Mouse (Mus musculus) adrenal gland, postnatal 4 days (tissue): ENCODE results near the gene Tprg. TPM values are rescaled to one million over a fixed set of nuclear protein-coding genes. Genes with fewer than 3 reads are reported as not detected.

Experiments
- DNase-seq, 2 experiments: peaks; one replicate each; pipeline ENCODE4 v3.0.0; 2021 to 2022; ENCODE audit warnings: low spot score in 2 of 2, mixed read lengths in 2 of 2
- long read RNA-seq, 2 experiments: library from polyadenylated mRNA; stranded (forward); transcript quantifications; one replicate each; pipeline ENCODE4 v2.0.0; 2021
- total RNA-seq, 2 experiments: library from RNA; stranded (reverse); gene quantifications; 2 replicates each; pipeline ENCODE4 v1.2.3; 2021

The Tprg gene
- total RNA-seq = not detected
- long read RNA-seq, experiment 1 = 0 reads
- long read RNA-seq, experiment 2 = 0 reads

GRCm38 (mm10) chr16:25286517-25286916 lies at the start of gene Tprg:
TSS of gene Tprg (plus strand) at chr16:25286817.
- DNase-seq = no peak

- no peak for DNase-seq
Observed at GRCm38 (mm10) chr16:25238274-25239050, 48.2 kb upstream of the Tprg start.

GRCm38 (mm10) chr16:25248889-25249288 lies 37.7 kb upstream of the Tprg start:
- no peak for DNase-seq

- no peak for DNase-seq
Observed at GRCm38 (mm10) chr16:25250129-25250749, 36.4 kb upstream of the Tprg start.

GRCm38 (mm10) chr16:25251080-25251479 lies 35.5 kb upstream of the Tprg start:
- no peak for DNase-seq

- no peak for DNase-seq
Observed at GRCm38 (mm10) chr16:25254646-25255045, 32.0 kb upstream of the Tprg start.

- no peak for DNase-seq
Observed at GRCm38 (mm10) chr16:25255186-25255585, 31.4 kb upstream of the Tprg start.

GRCm38 (mm10) chr16:25255603-25256260 lies 30.9 kb upstream of the Tprg start:
- no peak for DNase-seq

- DNase-seq = no peak
Observed at GRCm38 (mm10) chr16:25262306-25262705, 24.3 kb upstream of the Tprg start.

- DNase-seq = no peak
Observed at GRCm38 (mm10) chr16:25262965-25263364, 23.7 kb upstream of the Tprg start.

- DNase-seq = peak; percentile 39 to 63
Observed at GRCm38 (mm10) chr16:25263520-25264149, 23.0 kb upstream of the Tprg start.

- no peak for DNase-seq
Observed at GRCm38 (mm10) chr16:25265177-25265576, 21.4 kb upstream of the Tprg start.

- no peak for DNase-seq
Observed at GRCm38 (mm10) chr16:25268276-25268675, 18.3 kb upstream of the Tprg start.

GRCm38 (mm10) chr16:25282563-25282962 lies 4.1 kb upstream of the Tprg start:
- no peak for DNase-seq

GRCm38 (mm10) chr16:25293753-25294152 lies 7.1 kb downstream of the Tprg start:
- DNase-seq = no peak

GRCm38 (mm10) chr16:25295546-25295945 lies 8.9 kb downstream of the Tprg start:
- no peak for DNase-seq

- no peak for DNase-seq
Observed at GRCm38 (mm10) chr16:25296746-25297145, 10.1 kb downstream of the Tprg start.

- DNase-seq = no peak
Observed at GRCm38 (mm10) chr16:25298204-25298603, 11.6 kb downstream of the Tprg start.

- DNase-seq = no peak
Observed at GRCm38 (mm10) chr16:25302616-25303015, 16.0 kb downstream of the Tprg start.

- no peak for DNase-seq
Observed at GRCm38 (mm10) chr16:25314006-25314405, 27.4 kb downstream of the Tprg start.

GRCm38 (mm10) chr16:25315090-25315489 lies 28.5 kb downstream of the Tprg start:
- DNase-seq = no peak
